Mouse (Mus musculus): ENCODE measurements around the gene Sytl3.
A peak's percentile ranks its signal among the peaks of the same experiment; 100 is the strongest.

The Sytl3 gene

GRCm38 (mm10) chr17:6778332-6778683 is 119.4 kb downstream of the Sytl3 start:
- peak; percentile 78 for DNase-seq (ENCODE audit: low spot score)

GRCm38 (mm10) chr17:6778771-6779509 is 120.0 kb downstream of the Sytl3 start:
- DNase-seq (ENCODE audit: low spot score), result no peak

- no peak for DNase-seq (ENCODE audit: low spot score)
These were observed 120.7 kb downstream of the Sytl3 start for GRCm38 (mm10) chr17:6779632-6780031.

- no peak for DNase-seq (ENCODE audit: low spot score)
These were observed 121.7 kb downstream of the Sytl3 start for GRCm38 (mm10) chr17:6780521-6781115.

GRCm38 (mm10) chr17:6781273-6781672 is 122.4 kb downstream of the Sytl3 start:
- DNase-seq (ENCODE audit: low spot score), result no peak

- peak; percentile 53 for DNase-seq (ENCODE audit: low spot score)
These were observed 123.2 kb downstream of the Sytl3 start for GRCm38 (mm10) chr17:6782033-6782526.

- DNase-seq (ENCODE audit: low spot score), result peak; percentile 93
These were observed 123.7 kb downstream of the Sytl3 start, which contains the start of gene Ezr for GRCm38 (mm10) chr17:6782611-6783005. Gene Ezr, minus strand, starts transcription at chr17:6782784.

GRCm38 (mm10) chr17:6783006-6783661 is 124.2 kb downstream of the Sytl3 start:
- no peak for DNase-seq (ENCODE audit: low spot score)

GRCm38 (mm10) chr17:6783756-6784357 is 125.0 kb downstream of the Sytl3 start:
- DNase-seq (ENCODE audit: low spot score), result peak; percentile 61

GRCm38 (mm10) chr17:6787241-6787640 is 128.3 kb downstream of the Sytl3 start:
- DNase-seq (ENCODE audit: low spot score), result no peak

Data from lung, postnatal 25 days (tissue).